Mouse (Mus musculus) CH12.LX (cell line): ENCODE measurements around the gene Vmn2r35.
"Not testable (repeated sequence)": the region's sequence is repeated elsewhere in the genome, so short reads cannot be mapped to it uniquely, and the experiment has no call there.

ENCODE experiments used
- BHLHE40 ChIP-seq: IDR thresholded peaks from 2 replicates; pipeline ENCODE4 v1.6.1; 2011; ENCODE audit warnings: mild to moderate bottlenecking, low read depth, low read length, improper control_type of control experiment
- CTCF ChIP-seq, 2 experiments: IDR thresholded peaks in 1 of 2; conservative IDR thresholded peaks in 1 of 2; 2 replicates each; pipeline ENCODE4 v1.5.1; 2011 to 2012; ENCODE audit warnings: low read depth in 2 of 2, low read length in 2 of 2, improper control_type of control experiment in 1 of 2, inconsistent platforms in 1 of 2, mild to moderate bottlenecking in 1 of 2, moderate library complexity in 1 of 2
- EP300 ChIP-seq: IDR thresholded peaks from 2 replicates; pipeline ENCODE4 v1.6.1; 2011; ENCODE audit warnings: low read length, improper control_type of control experiment
- ETS1 ChIP-seq: conservative IDR thresholded peaks from 2 replicates; pipeline ENCODE4 v1.6.1; 2012; ENCODE audit warnings: low read depth, mild to moderate bottlenecking, inconsistent platforms, low read length, improper control_type of control experiment, moderate library complexity
- JUND ChIP-seq: conservative IDR thresholded peaks from 2 replicates; pipeline ENCODE4 v1.6.1; 2011; ENCODE audit warnings: low read depth, low read length, improper control_type of control experiment
- KAT2A ChIP-seq: IDR thresholded peaks from 2 replicates; pipeline ENCODE4 v1.6.1; 2012; ENCODE audit warnings: low read length, improper control_type of control experiment, inconsistent platforms; ENCODE audit not compliant: insufficient replicate concordance
- MAFK ChIP-seq: IDR thresholded peaks from 2 replicates; pipeline ENCODE4 v1.6.1; 2011; ENCODE audit warnings: low read length, improper control_type of control experiment; ENCODE audit not compliant: insufficient replicate concordance
- POLR2A ChIP-seq: IDR thresholded peaks from 2 replicates; pipeline ENCODE4 v1.6.1; 2011; ENCODE audit warnings: low read depth, mild to moderate bottlenecking, improper control_type of control experiment, low read length
- RAD21 ChIP-seq: IDR thresholded peaks from 2 replicates; pipeline ENCODE4 v1.6.1; 2011; ENCODE audit warnings: low read depth, mild to moderate bottlenecking, low read length, improper control_type of control experiment, moderate library complexity
- RCOR1 ChIP-seq: conservative IDR thresholded peaks from 2 replicates; pipeline ENCODE4 v1.6.1; 2012; ENCODE audit warnings: low read depth, mild to moderate bottlenecking, inconsistent platforms, low read length, improper control_type of control experiment
- TBP ChIP-seq: conservative IDR thresholded peaks from 2 replicates; pipeline ENCODE4 v1.6.1; 2011; ENCODE audit warnings: low read depth, low read length, improper control_type of control experiment
- TCF12 ChIP-seq: IDR thresholded peaks from 2 replicates; pipeline ENCODE4 v1.6.1; 2014; ENCODE audit warnings: low read depth, mild to moderate bottlenecking, inconsistent platforms, low read length, improper control_type of control experiment
- USF1 ChIP-seq: IDR thresholded peaks from 2 replicates; pipeline ENCODE4 v1.6.1; 2014; ENCODE audit warnings: low read depth, mild to moderate bottlenecking, inconsistent platforms, low read length, improper control_type of control experiment
- ZKSCAN1 ChIP-seq: IDR thresholded peaks from 2 replicates; pipeline ENCODE4 v1.6.1; 2012; ENCODE audit warnings: low read depth, inconsistent platforms, low read length, improper control_type of control experiment, borderline replicate concordance

- TF ChIP-seq USF1; EP300; TBP; CTCF (conservative IDR thresholded peaks at IDR 0.05 in 1 of 2, IDR thresholded peaks at IDR 0.05 in 1 of 2; ENCODE audit: low read depth in 2 of 2, low read length in 2 of 2); JUND; POLR2A; ZKSCAN1; ETS1; RAD21; BHLHE40; TCF12; KAT2A; MAFK; RCOR1: not testable (repeated sequence)
These were observed 25.5 kb downstream of the Vmn2r35 start for GRCm38 (mm10) chr7:7794196-7794595.
